Mouse (Mus musculus): ENCODE measurements around the gene Slirp. TPM values are rescaled to one million over a fixed set of nuclear protein-coding genes. Genes with fewer than 3 reads are reported as not detected.

Gene Slirp
- polyA plus RNA-seq, 2 experiments: 38.5 to 182 TPM

GRCm38 (mm10) chr12:87428295-87428694, 15.4 kb upstream of the Slirp start:
- WGBS (ENCODE audit: insufficient replicate concordance): 89% methylated on average over 2 of the region's 2 CpGs
- Histone ChIP-seq H3K27me3 (ENCODE audit: control insufficient read depth, insufficient read depth, low read length) (no peaks in the 10 kb centered on the region), H3K4me1 (replicated peaks; ENCODE audit: control insufficient read depth in 2 of 2, insufficient read depth in 2 of 2, low read length in 1 of 2) (no peaks in the 10 kb centered on the region), H3K4me2 (ENCODE audit: low read depth) (no peak overlapping the region), H3K9me3 (ENCODE audit: control insufficient read depth, low read length) (no peaks in the 10 kb centered on the region), H3K9ac (replicated peaks) (no peak overlapping the region), H3K4me3 (ENCODE audit: insufficient read depth in 1 of 2, low read depth in 2 of 2, low read length in 2 of 2) (no peak overlapping the region), H3K27ac (no peak overlapping the region), H3K36me3 (replicated peaks; ENCODE audit: control insufficient read depth, insufficient read depth, low read depth) (peaks cover 63% of the 10 kb centered on the region)
- TF ChIP-seq EP300 (IDR thresholded peaks at IDR 0.05; ENCODE audit: low read depth) (no peak), CTCF (IDR thresholded peaks at IDR 0.05; ENCODE audit: low read depth) (no peak)
- DNase-seq (ENCODE audit: low read depth in 3 of 3, low spot score in 3 of 3) (no peak), ATAC-seq (ENCODE audit: insufficient read depth) (no peak)

- Histone ChIP-seq H3K9me3 (ENCODE audit: control insufficient read depth, low read length) (no peaks in the 10 kb centered on the region), H3K4me1 (replicated peaks; ENCODE audit: control insufficient read depth in 2 of 2, insufficient read depth in 2 of 2, low read length in 1 of 2) (no peaks in the 10 kb centered on the region), H3K36me3 (replicated peaks; ENCODE audit: control insufficient read depth, insufficient read depth, low read depth) (peaks cover 69% of the 10 kb centered on the region), H3K27me3 (ENCODE audit: control insufficient read depth, insufficient read depth, low read length) (no peaks in the 10 kb centered on the region), H3K4me2 (ENCODE audit: low read depth) (no peak overlapping the region), H3K27ac (no peak overlapping the region), H3K4me3 (ENCODE audit: insufficient read depth in 1 of 2, low read depth in 2 of 2, low read length in 2 of 2) (no peak overlapping the region), H3K9ac (replicated peaks) (no peak overlapping the region)
- DNase-seq (ENCODE audit: low read depth in 3 of 3, low spot score in 3 of 3): no peak
- no peak for TF ChIP-seq EP300 (IDR thresholded peaks at IDR 0.05; ENCODE audit: low read depth)
- TF ChIP-seq CTCF (IDR thresholded peaks at IDR 0.05; ENCODE audit: low read depth): no peak
- ATAC-seq (ENCODE audit: insufficient read depth): no peak
- 81% methylated on average over 8 of the region's 8 CpGs for WGBS (ENCODE audit: insufficient replicate concordance)
Observed at GRCm38 (mm10) chr12:87428885-87429284, 14.8 kb upstream of the Slirp start.

GRCm38 (mm10) chr12:87442177-87443114, 1.2 kb upstream of the Slirp start:
- TF ChIP-seq EP300 (IDR thresholded peaks at IDR 0.05; ENCODE audit: low read depth) (no peak), CTCF (IDR thresholded peaks at IDR 0.05; ENCODE audit: low read depth) (no peak)
- DNase-seq (ENCODE audit: low read depth in 3 of 3, low spot score in 3 of 3) (peak in 1 of 3 experiments; percentile 26), ATAC-seq (ENCODE audit: insufficient read depth) (no peak)
- Histone ChIP-seq H3K9me3 (ENCODE audit: control insufficient read depth, low read length) (no peaks in the 10 kb centered on the region), H3K36me3 (replicated peaks; ENCODE audit: control insufficient read depth, insufficient read depth, low read depth) (peaks cover 44% of the 10 kb centered on the region), H3K27me3 (ENCODE audit: control insufficient read depth, insufficient read depth, low read length) (no peaks in the 10 kb centered on the region), H3K4me2 (ENCODE audit: low read depth) (peak overlapping the region; percentile 74), H3K4me3 (ENCODE audit: insufficient read depth in 1 of 2, low read depth in 2 of 2, low read length in 2 of 2) (peak overlapping the region; percentile 89 to 99), H3K9ac (replicated peaks) (peak overlapping the region; percentile 96), H3K27ac (peak overlapping the region; percentile 8), H3K4me1 (replicated peaks; ENCODE audit: control insufficient read depth in 2 of 2, insufficient read depth in 2 of 2, low read length in 1 of 2) (peaks cover 12 to 13% of the 10 kb centered on the region in 2 experiments)
- 9% methylated on average over 12 of the region's 12 CpGs for WGBS (ENCODE audit: insufficient replicate concordance)

DNA sequence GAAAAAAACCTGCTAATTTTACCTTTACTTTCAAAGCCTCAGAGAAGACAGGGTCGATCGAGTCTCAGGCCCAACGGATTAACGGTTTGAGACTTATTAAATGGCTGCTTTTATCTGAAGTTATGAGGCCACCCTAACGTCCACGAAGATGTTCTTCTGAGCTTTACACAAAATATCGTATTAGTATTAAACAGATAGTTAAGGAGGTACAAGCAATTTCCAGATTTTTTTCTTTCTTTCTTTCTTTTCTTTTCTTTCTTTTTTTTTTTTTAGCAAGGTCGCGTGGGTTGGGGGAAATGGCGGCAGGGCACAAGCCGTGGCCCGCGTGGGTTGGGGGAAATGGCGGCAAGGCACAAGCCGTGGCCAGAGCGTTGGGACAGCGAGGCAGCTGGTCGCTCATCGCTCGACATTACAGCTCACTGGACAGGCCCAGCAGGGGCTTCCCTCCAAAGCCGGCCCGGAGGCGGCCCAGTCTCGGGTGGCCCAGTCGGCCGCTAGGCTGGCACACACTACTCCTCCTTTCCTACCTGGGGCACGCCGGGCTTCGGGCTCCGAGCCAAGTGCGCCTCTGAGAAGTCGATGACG, 489 bp upstream of the Slirp start:
- ATAC-seq (ENCODE audit: insufficient read depth): peak; percentile 71
- Histone ChIP-seq H3K4me1 (replicated peaks; ENCODE audit: control insufficient read depth in 2 of 2, insufficient read depth in 2 of 2, low read length in 1 of 2) (peaks cover 12 to 13% of the 10 kb centered on the region in 2 experiments), H3K4me2 (ENCODE audit: low read depth) (peak overlapping the region; percentile 74), H3K27ac (peak overlapping the region; percentile 40), H3K4me3 (ENCODE audit: insufficient read depth in 1 of 2, low read depth in 2 of 2, low read length in 2 of 2) (peak overlapping the region; percentile 89 to 99), H3K27me3 (ENCODE audit: control insufficient read depth, insufficient read depth, low read length) (no peaks in the 10 kb centered on the region), H3K36me3 (replicated peaks; ENCODE audit: control insufficient read depth, insufficient read depth, low read depth) (peaks cover 42% of the 10 kb centered on the region), H3K9me3 (ENCODE audit: control insufficient read depth, low read length) (no peaks in the 10 kb centered on the region), H3K9ac (replicated peaks) (peak overlapping the region; percentile 96)
- under 1% methylated on average over 33 of the region's 33 CpGs for WGBS (ENCODE audit: insufficient replicate concordance)
- TF ChIP-seq EP300 (IDR thresholded peaks at IDR 0.05; ENCODE audit: low read depth): no peak
- no peak for TF ChIP-seq CTCF (IDR thresholded peaks at IDR 0.05; ENCODE audit: low read depth)
- DNase-seq (ENCODE audit: low read depth in 3 of 3, low spot score in 3 of 3): no peak

DNA sequence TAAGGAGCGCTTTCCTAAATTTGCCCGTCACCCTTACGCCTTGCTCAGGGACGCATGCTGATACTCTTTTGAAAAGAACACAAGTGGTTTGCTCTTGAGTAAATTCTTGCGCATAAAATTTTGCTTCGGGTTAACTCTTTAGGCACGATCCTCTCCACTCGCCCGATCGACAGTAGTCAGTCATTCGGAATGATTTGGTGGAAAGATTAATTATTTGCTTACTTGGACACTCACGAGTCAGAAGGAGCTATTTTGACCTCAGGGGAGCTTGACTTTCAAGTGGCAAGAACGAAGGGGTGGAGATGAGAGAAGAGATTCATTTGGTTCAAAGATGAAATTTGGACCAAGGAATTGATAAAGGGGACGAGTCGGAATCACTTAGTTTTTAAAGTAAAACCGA, 515 bp downstream of the Slirp start:
- H3K36me3 ChIP-seq (replicated peaks; ENCODE audit: control insufficient read depth, insufficient read depth, low read depth): peaks cover 42% of the 10 kb centered on the region
- H3K4me2 ChIP-seq (ENCODE audit: low read depth): peak overlapping the region; percentile 74
- no peaks in the 10 kb centered on the region for H3K9me3 ChIP-seq (ENCODE audit: control insufficient read depth, low read length)
- H3K4me3 ChIP-seq (ENCODE audit: insufficient read depth in 1 of 2, low read depth in 2 of 2, low read length in 2 of 2): peak overlapping the region; percentile 89 to 99
- H3K4me1 ChIP-seq (replicated peaks; ENCODE audit: control insufficient read depth in 2 of 2, insufficient read depth in 2 of 2, low read length in 1 of 2): peaks cover 12 to 13% of the 10 kb centered on the region in 2 experiments
- 0 out of 2 replicates have a peak, but pooled peaks have one; percentile 15 for ATAC-seq (ENCODE audit: insufficient read depth)
- DNase-seq (ENCODE audit: low read depth in 3 of 3, low spot score in 3 of 3): peak in 1 of 3 experiments; percentile 13
- TF ChIP-seq EP300 (IDR thresholded peaks at IDR 0.05; ENCODE audit: low read depth): no peak
- TF ChIP-seq CTCF (IDR thresholded peaks at IDR 0.05; ENCODE audit: low read depth): no peak
- WGBS (ENCODE audit: insufficient replicate concordance): under 1% methylated on average over 16 of the region's 16 CpGs
- H3K27ac ChIP-seq: no peak overlapping the region
- peak overlapping the region; percentile 96 for H3K9ac ChIP-seq (replicated peaks)
- H3K27me3 ChIP-seq (ENCODE audit: control insufficient read depth, insufficient read depth, low read length): no peaks in the 10 kb centered on the region
